Mouse (Mus musculus): ENCODE data around the gene Gm28490.
"Not testable (repeated sequence)": the region's sequence is repeated elsewhere in the genome, so short reads cannot be mapped to it uniquely, and the experiment has no call there.

The Gm28490 gene

GRCm38 (mm10) chrY:31634656-31635055, at the start of gene Gm28490:
Gm28490 (minus strand) TSS chrY:31634756.
- in situ Hi-C loops (cut with MboI) = not testable (repeated sequence)
